Mouse (Mus musculus) small intestine, adult 2 months (tissue): ENCODE data around the gene Oprm1. TPM values are rescaled to one million over a fixed set of nuclear protein-coding genes. Genes with fewer than 3 reads are reported as not detected.

Source experiments
- H3K27ac ChIP-seq: fragments of 200-500 bp; 2 replicates; pipeline ENCODE4 v1.5.1; 2012; ENCODE audit warnings: low read depth, low read length, control low read depth, inconsistent platforms; ENCODE audit not compliant: insufficient read depth
- H3K27me3 ChIP-seq: fragments of 200-500 bp; 2 replicates; pipeline ENCODE4 v1.6.1; 2012; ENCODE audit warnings: mild to moderate bottlenecking, moderate library complexity, low read length, inconsistent platforms; ENCODE audit not compliant: control insufficient read depth, insufficient read depth
- H3K36me3 ChIP-seq: fragments of 200-500 bp; 2 replicates; pipeline ENCODE4 v1.6.1; 2012; ENCODE audit warnings: mild to moderate bottlenecking, low read length, control low read depth, inconsistent platforms; ENCODE audit not compliant: control insufficient read depth, insufficient read depth
- H3K4me1 ChIP-seq: fragments of 200-500 bp; 2 replicates; pipeline ENCODE4 v1.6.1; 2012; ENCODE audit warnings: low read length, inconsistent platforms, mixed read lengths; ENCODE audit not compliant: control insufficient read depth, insufficient read depth, insufficient read length
- H3K4me3 ChIP-seq: fragments of 200-500 bp; 2 replicates; pipeline ENCODE4 v1.5.1; 2012; ENCODE audit warnings: low read depth, mild to moderate bottlenecking, control low read depth, inconsistent platforms, low read length, moderate library complexity
- CTCF ChIP-seq: fragments of 200-500 bp; IDR thresholded peaks from 2 replicates; pipeline ENCODE4 v1.5.1; 2012; ENCODE audit warnings: low read depth, mild to moderate bottlenecking, control low read depth, inconsistent platforms, low read length, moderate library complexity, mixed read lengths; ENCODE audit not compliant: insufficient replicate concordance, insufficient read length; ENCODE audit errors: extremely low read depth
- POLR2A ChIP-seq: fragments of 200-500 bp; IDR thresholded peaks from 2 replicates; pipeline ENCODE4 v1.6.1; 2012; ENCODE audit warnings: low read depth, mild to moderate bottlenecking, control low read depth, inconsistent platforms, low read length, moderate library complexity
- WGBS: fragments of 180-500 bp; shearing (Covaris S2); methylation state at CpG from one replicate; pipeline ENCODE4 v1.1.7; 2018; 5-methylcytosine and 5-hydroxymethylcytosine counted together
- polyA plus RNA-seq: library from polyadenylated mRNA; depleted of rRNA; stranded (reverse); fragments of >200 nt; gene quantifications from 2 replicates; pipeline ENCODE4 v1.2.3, GENCODE M21; 2012

Oprm1 gene
- polyA plus RNA-seq, 1 experiment, result 0.08 TPM

- Histone ChIP-seq H3K36me3 (no peaks in the 10 kb centered on the region), H3K27ac (no peak overlapping the region), H3K4me3 (no peak overlapping the region), H3K4me1 (no peaks in the 10 kb centered on the region), H3K27me3 (no peaks in the 10 kb centered on the region)
- TF ChIP-seq POLR2A, result no peak
- no peak for TF ChIP-seq CTCF
These were observed 196.2 kb downstream of the Oprm1 start for GRCm38 (mm10) chr10:6954533-6954932.

DNA sequence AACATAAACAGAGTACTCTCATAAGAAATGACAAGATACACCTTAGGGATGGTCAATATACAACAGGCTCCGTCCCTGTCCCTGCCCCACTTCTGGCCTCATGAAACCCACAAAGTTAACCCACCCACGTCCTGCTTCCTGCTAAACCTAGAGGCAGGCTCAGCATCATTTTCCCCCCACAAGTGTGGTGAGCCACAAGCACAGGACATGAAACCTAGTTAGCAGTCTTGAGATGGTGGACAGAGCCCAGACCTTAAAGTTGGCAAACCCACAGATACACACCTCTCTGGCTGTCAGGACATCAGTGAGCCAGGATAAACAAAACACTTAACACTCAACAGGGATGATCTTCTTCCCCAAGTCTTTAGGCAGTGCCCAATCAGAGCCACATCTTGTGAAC is 198.1 kb downstream of the Oprm1 start:
- H3K36me3 ChIP-seq, result no peaks in the 10 kb centered on the region
- no peaks in the 10 kb centered on the region for H3K27me3 ChIP-seq
- TF ChIP-seq POLR2A (no peak), CTCF (no peak)
- no peak overlapping the region for H3K4me3 ChIP-seq
- no peak overlapping the region for H3K27ac ChIP-seq
- H3K4me1 ChIP-seq, result no peaks in the 10 kb centered on the region
- 69% methylated on average over 2 of the region's 2 CpGs for WGBS

- Histone ChIP-seq H3K36me3 (no peaks in the 10 kb centered on the region), H3K4me3 (no peak overlapping the region), H3K4me1 (no peaks in the 10 kb centered on the region), H3K27ac (no peak overlapping the region), H3K27me3 (no peaks in the 10 kb centered on the region)
- 78% methylated on average over 5 of the region's 5 CpGs for WGBS
- TF ChIP-seq CTCF, result no peak
- TF ChIP-seq POLR2A, result no peak
These were observed 200.5 kb downstream of the Oprm1 start for GRCm38 (mm10) chr10:6958791-6959190.

GRCm38 (mm10) chr10:6967588-6968242 is 209.4 kb downstream of the Oprm1 start:
- Histone ChIP-seq H3K4me3 (no peak overlapping the region), H3K4me1 (no peaks in the 10 kb centered on the region), H3K27me3 (no peaks in the 10 kb centered on the region), H3K27ac (no peak overlapping the region), H3K36me3 (no peaks in the 10 kb centered on the region)
- WGBS, result 83% methylated on average over 8 of the region's 8 CpGs
- TF ChIP-seq POLR2A (no peak), CTCF (no peak)

GRCm38 (mm10) chr10:6968334-6968733 is 210.0 kb downstream of the Oprm1 start:
- Histone ChIP-seq H3K27ac (no peak overlapping the region), H3K27me3 (no peaks in the 10 kb centered on the region), H3K36me3 (no peaks in the 10 kb centered on the region), H3K4me1 (no peaks in the 10 kb centered on the region), H3K4me3 (no peak overlapping the region)
- 29% methylated on average over 1 of the region's 1 CpGs for WGBS
- no peak for TF ChIP-seq CTCF

GRCm38 (mm10) chr10:6977843-6978242 is 219.5 kb downstream of the Oprm1 start:
- H3K36me3 ChIP-seq, result no peaks in the 10 kb centered on the region
- WGBS, result 54% methylated on average over 2 of the region's 2 CpGs
- no peaks in the 10 kb centered on the region for H3K27me3 ChIP-seq
- no peak for TF ChIP-seq CTCF
- TF ChIP-seq POLR2A, result no peak
- no peak overlapping the region for H3K4me3 ChIP-seq
- H3K4me1 ChIP-seq, result no peaks in the 10 kb centered on the region
- no peak overlapping the region for H3K27ac ChIP-seq

DNA sequence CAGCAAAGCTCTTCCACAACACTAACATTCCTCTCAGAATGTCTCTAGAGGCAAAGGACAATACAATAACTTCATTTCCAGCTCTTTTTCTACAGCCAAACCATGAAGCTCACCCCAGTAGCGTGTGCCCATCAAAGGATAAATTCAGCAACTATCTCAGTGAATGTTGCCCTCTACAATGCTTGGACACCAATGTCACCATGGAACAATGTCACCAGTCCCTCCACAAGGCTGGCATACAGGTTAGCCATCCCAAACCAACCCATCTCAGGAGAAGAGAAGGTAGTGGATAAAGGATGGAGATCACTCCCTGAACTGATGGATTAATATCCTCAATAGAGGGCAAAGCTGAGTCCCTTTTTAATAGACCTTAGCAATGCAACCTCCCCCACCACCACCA is 220.4 kb downstream of the Oprm1 start:
- no peak overlapping the region for H3K4me3 ChIP-seq
- WGBS, result 94% methylated on average over 1 of the region's 1 CpGs
- TF ChIP-seq CTCF (no peak), POLR2A (no peak)
- no peaks in the 10 kb centered on the region for H3K27me3 ChIP-seq
- no peaks in the 10 kb centered on the region for H3K4me1 ChIP-seq
- no peak overlapping the region for H3K27ac ChIP-seq
- no peaks in the 10 kb centered on the region for H3K36me3 ChIP-seq
